Mouse (Mus musculus) lung, postnatal 0 days (tissue): ENCODE measurements around the gene Il12a. TPM values are rescaled to one million over a fixed set of nuclear protein-coding genes. Genes with fewer than 3 reads are reported as not detected.
"Not testable (repeated sequence)": the region's sequence is repeated elsewhere in the genome, so short reads cannot be mapped to it uniquely, and the experiment has no call there.

Experiments used
- ATAC-seq: fragments of 200-750 bp; cut with Nextera tagmentation; 2 replicates; pipeline ENCODE4 v1.8.0; 2017; ENCODE audit warnings: moderate library complexity
- DNase-seq: peaks from one replicate; pipeline ENCODE4 v3.0.0-alpha.2; 2016; ENCODE audit warnings: low spot score
- H3K27ac ChIP-seq: fragments of 300-500 bp; sonication (generic); 2 replicates; pipeline ENCODE4 v1.5.1; 2014; ENCODE audit warnings: antibody characterized with exemption, mild to moderate bottlenecking, low read length, mixed read lengths
- H3K27me3 ChIP-seq: fragments of 300-500 bp; sonication (generic); replicated peaks from 2 replicates; pipeline ENCODE4 v1.6.1; 2014; ENCODE audit warnings: low read length, mixed read lengths; ENCODE audit not compliant: insufficient read depth
- H3K36me3 ChIP-seq: fragments of 300-500 bp; sonication (generic); 2 replicates; pipeline ENCODE4 v1.6.1; 2014; ENCODE audit warnings: low read length, mixed read lengths; ENCODE audit not compliant: insufficient read depth
- H3K4me1 ChIP-seq: fragments of 300-500 bp; sonication (generic); 2 replicates; pipeline ENCODE4 v1.6.1; 2014; ENCODE audit warnings: antibody characterized with exemption, low read depth, low read length, mixed read lengths; ENCODE audit not compliant: insufficient read depth
- H3K4me2 ChIP-seq: fragments of 300-500 bp; sonication (generic); replicated peaks from 2 replicates; pipeline ENCODE4 v1.6.1; 2014; ENCODE audit warnings: low read depth, mild to moderate bottlenecking, low read length, moderate library complexity, mixed read lengths
- H3K4me3 ChIP-seq: fragments of 300-500 bp; sonication (generic); 2 replicates; pipeline ENCODE4 v1.5.1; 2014; ENCODE audit warnings: low read depth, low read length
- H3K9ac ChIP-seq: fragments of 300-500 bp; sonication (generic); replicated peaks from 2 replicates; pipeline ENCODE4 v1.6.1; 2014; ENCODE audit warnings: low read depth, mild to moderate bottlenecking
- H3K9me3 ChIP-seq: fragments of 300-500 bp; sonication (generic); 2 replicates; pipeline ENCODE4 v1.6.1; 2016; ENCODE audit warnings: low read length, mixed read lengths
- CTCF ChIP-seq: IDR thresholded peaks from 2 replicates; pipeline ENCODE4 v1.5.1; 2016; ENCODE audit warnings: antibody characterized with exemption, mild to moderate bottlenecking
- EP300 ChIP-seq: IDR thresholded peaks from 2 replicates; pipeline ENCODE4 v1.6.1; 2016; ENCODE audit warnings: antibody characterized with exemption, mild to moderate bottlenecking, control low read depth
- WGBS: fragments of 180-500 bp; shearing (Covaris S2); extraction: QIAGEN DNeasy Blood & Tissue Kit; methylation state at CpG from one replicate; pipeline ENCODE4 v1.1.7; 2014; 5-methylcytosine and 5-hydroxymethylcytosine counted together
- polyA plus RNA-seq: library from polyadenylated mRNA; unstranded; fragments of >200 nt; fragmentation: Nextera tagmentation; extraction: Ambion mirVana; gene quantifications from 2 replicates; pipeline ENCODE4 v1.2.1, GENCODE M21; 2015

The Il12a gene
- polyA plus RNA-seq, 1 experiment from 2014 or later, result 1.4 TPM

DNA sequence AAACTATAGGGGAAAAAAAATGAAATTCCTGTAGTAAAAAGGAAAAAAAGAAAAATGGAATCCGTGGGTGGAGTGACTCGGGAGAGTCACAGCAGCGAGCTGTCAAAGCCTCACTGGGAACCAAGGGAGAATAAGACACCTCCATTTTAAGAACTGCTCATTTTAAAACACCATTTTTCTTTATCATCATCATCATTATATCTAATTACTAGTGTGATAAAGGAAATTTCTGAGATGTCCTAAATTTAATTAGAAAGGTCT lies 53.0 kb downstream of the Il12a start:
- no peaks in the 10 kb centered on the region for H3K4me1 ChIP-seq
- no peaks in the 10 kb centered on the region for H3K27me3 ChIP-seq
- no peak overlapping the region for H3K9ac ChIP-seq
- 23% methylated on average over 3 of the region's 3 CpGs for WGBS
- TF ChIP-seq CTCF (no peak), EP300 (no peak)
- no peak overlapping the region for H3K27ac ChIP-seq
- H3K4me3 ChIP-seq, result no peak overlapping the region
- DNase-seq (no peak), ATAC-seq (no peak)
- H3K36me3 ChIP-seq, result no peaks in the 10 kb centered on the region
- no peaks in the 10 kb centered on the region for H3K9me3 ChIP-seq
- no peak overlapping the region for H3K4me2 ChIP-seq

DNA sequence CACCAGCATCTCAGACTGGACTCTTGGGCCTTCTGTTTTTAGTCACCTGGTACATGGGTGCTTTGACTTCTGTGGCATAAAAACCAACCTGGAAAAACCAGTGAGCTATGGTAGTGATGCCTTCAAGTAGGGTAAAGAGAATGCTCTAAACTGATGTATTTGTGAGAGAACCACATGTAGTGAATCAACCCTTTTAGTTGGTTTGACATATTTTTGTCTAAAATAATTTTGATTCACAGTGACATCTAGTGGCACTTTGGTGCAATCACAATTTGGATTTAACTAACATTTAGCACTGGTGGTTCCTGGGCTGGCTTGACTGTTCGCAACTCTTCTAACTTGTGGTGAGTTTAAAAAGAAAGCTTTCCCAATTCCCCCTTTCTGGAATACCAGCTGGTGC lies 53.7 kb downstream of the Il12a start:
- no peak for TF ChIP-seq EP300
- peak; percentile 60 for TF ChIP-seq CTCF
- no peaks in the 10 kb centered on the region for H3K36me3 ChIP-seq
- no peak for ATAC-seq
- no peaks in the 10 kb centered on the region for H3K9me3 ChIP-seq
- no peaks in the 10 kb centered on the region for H3K4me1 ChIP-seq
- H3K27ac ChIP-seq, result no peak overlapping the region
- H3K27me3 ChIP-seq, result no peaks in the 10 kb centered on the region
- no peak overlapping the region for H3K4me3 ChIP-seq
- H3K4me2 ChIP-seq, result no peak overlapping the region
- peak; percentile 69 for DNase-seq
- WGBS, result 77% methylated on average over 1 of the region's 1 CpGs
- no peak overlapping the region for H3K9ac ChIP-seq

DNA sequence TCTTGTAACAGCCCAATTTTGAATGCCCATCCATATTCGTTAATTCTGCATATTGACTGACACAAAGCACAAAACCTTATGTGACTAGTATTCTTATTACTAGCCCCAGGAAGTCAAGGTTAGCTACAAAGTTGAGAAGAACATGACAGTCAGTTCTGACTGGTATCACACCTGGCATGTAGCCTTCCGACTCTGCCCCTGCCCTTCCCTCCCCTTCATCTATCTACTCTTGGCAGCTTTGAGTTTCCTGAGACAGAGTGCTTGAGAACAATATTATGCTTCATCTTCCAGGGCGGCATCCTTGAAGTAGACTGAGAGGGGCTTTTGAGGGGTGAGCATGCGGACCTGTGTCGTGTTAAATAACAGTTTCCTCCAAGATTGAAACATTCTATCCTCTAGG lies 54.6 kb downstream of the Il12a start:
- no peak for ATAC-seq
- Histone ChIP-seq H3K9me3 (no peaks in the 10 kb centered on the region), H3K4me2 (no peak overlapping the region), H3K9ac (no peak overlapping the region), H3K27me3 (no peaks in the 10 kb centered on the region), H3K27ac (no peak overlapping the region), H3K4me3 (no peak overlapping the region), H3K36me3 (no peaks in the 10 kb centered on the region), H3K4me1 (no peaks in the 10 kb centered on the region)
- no peak for DNase-seq
- 67% methylated on average over 5 of the region's 5 CpGs for WGBS
- TF ChIP-seq EP300 (no peak), CTCF (no peak)

DNA sequence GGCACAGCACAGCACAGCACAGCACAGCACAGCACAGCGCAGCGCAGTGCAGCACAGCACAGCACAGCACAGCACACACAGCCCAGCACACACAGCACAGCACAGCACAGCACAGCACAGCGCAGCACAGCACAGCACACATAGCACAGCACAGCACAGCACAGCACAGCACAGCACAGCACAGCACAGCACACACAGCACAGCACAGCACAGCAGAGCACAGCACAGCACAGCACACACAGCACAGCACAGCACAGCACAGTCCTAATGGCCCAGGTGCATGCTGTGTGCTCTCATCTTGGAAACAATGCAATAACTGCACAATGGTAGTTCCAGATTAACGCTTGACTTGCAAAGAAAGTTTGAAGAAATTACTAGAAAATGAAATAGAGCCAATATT lies 55.8 kb downstream of the Il12a start:
- ATAC-seq, H3K9ac ChIP-seq, H3K4me2 ChIP-seq, DNase-seq, H3K27me3 ChIP-seq, H3K27ac ChIP-seq, H3K4me1 ChIP-seq, H3K9me3 ChIP-seq, H3K4me3 ChIP-seq, H3K36me3 ChIP-seq: not testable (repeated sequence)
- WGBS, result 89% methylated on average over 4 of the region's 4 CpGs

Other genes starting within 250 kb of the Il12a start
- gene 1110032F04Rik, start 178.9 kb downstream of the Il12a start, polyA plus RNA-seq, result 0.20 and 0.41 TPM in 2 replicates